Mouse (Mus musculus) brain, embryonic 14.5 days (tissue): Measurements from ENCODE around the gene Timmdc1.

ENCODE experiments used
- CTCF ChIP-seq: fragments of 200-500 bp; IDR thresholded peaks from 2 replicates; pipeline ENCODE4 v1.5.1; 2012; ENCODE audit warnings: inconsistent platforms, mild to moderate bottlenecking, moderate library complexity, borderline replicate concordance; ENCODE audit not compliant: insufficient read depth, insufficient read length; ENCODE audit errors: extremely low read depth
- POLR2A ChIP-seq: fragments of 200-500 bp; IDR thresholded peaks from 2 replicates; pipeline ENCODE4 v1.6.1; 2012; ENCODE audit warnings: mild to moderate bottlenecking, inconsistent platforms, borderline replicate concordance; ENCODE audit not compliant: poor library complexity, insufficient read depth, insufficient read length, severe bottlenecking; ENCODE audit errors: extremely low read depth

- no peak for TF ChIP-seq POLR2A
- no peak for TF ChIP-seq CTCF
Measured at GRCm38 (mm10) chr16:38467917-38468705, 54.4 kb downstream of the Timmdc1 start.
